Mouse (Mus musculus) left cerebral cortex, adult 8-10 months (tissue): ENCODE measurements around the gene Capn5. TPM values are rescaled to one million over a fixed set of nuclear protein-coding genes. Genes with fewer than 3 reads are reported as not detected.

ENCODE experiments used
- DNase-seq, 2 experiments: peaks; one replicate each; pipeline ENCODE4 v3.0.0; 2022; ENCODE audit warnings: low spot score in 2 of 2
- total RNA-seq, 4 experiments: library from RNA; stranded (reverse); gene quantifications; 2 replicates each; pipeline ENCODE4 v1.2.4; 2022

The Capn5 gene
- total RNA-seq, 4 experiments from 2014 or later = 30.8 to 35.2 (median 31.7) TPM

GRCm38 (mm10) chr7:98148721-98149407 is 29.2 kb downstream of the Capn5 start:
- DNase-seq = no peak

- no peak for DNase-seq
These were observed 30.3 kb downstream of the Capn5 start for GRCm38 (mm10) chr7:98147766-98148165.

- no peak for DNase-seq
These were observed 31.6 kb downstream of the Capn5 start for GRCm38 (mm10) chr7:98146447-98146845.

GRCm38 (mm10) chr7:98145842-98146446 is 32.1 kb downstream of the Capn5 start:
- no peak for DNase-seq

- DNase-seq = no peak
These were observed 32.7 kb downstream of the Capn5 start, which contains the start of gene Omp for GRCm38 (mm10) chr7:98145402-98145801. TSS of gene Omp (minus strand) at chr7:98145502.

GRCm38 (mm10) chr7:98142648-98143047 is 35.4 kb downstream of the Capn5 start:
- no peak for DNase-seq

- no peak for DNase-seq
These were observed 35.8 kb downstream of the Capn5 start for GRCm38 (mm10) chr7:98142247-98142646.

GRCm38 (mm10) chr7:98141206-98141605 is 36.9 kb downstream of the Capn5 start:
- no peak for DNase-seq

- DNase-seq = no peak
These were observed 37.5 kb downstream of the Capn5 start for GRCm38 (mm10) chr7:98140597-98140996.

GRCm38 (mm10) chr7:98139216-98139615 is 38.9 kb downstream of the Capn5 start:
- DNase-seq = no peak

- no peak for DNase-seq
These were observed 40.1 kb downstream of the Capn5 start for GRCm38 (mm10) chr7:98137995-98138394.

GRCm38 (mm10) chr7:98137583-98137982 is 40.5 kb downstream of the Capn5 start:
- DNase-seq = no peak

GRCm38 (mm10) chr7:98131751-98132150 is 46.3 kb downstream of the Capn5 start:
- no peak for DNase-seq

- DNase-seq = no peak
These were observed 52.6 kb downstream of the Capn5 start for GRCm38 (mm10) chr7:98125473-98125872.

- no peak for DNase-seq
These were observed 53.4 kb downstream of the Capn5 start for GRCm38 (mm10) chr7:98124701-98125100.

GRCm38 (mm10) chr7:98121673-98122072 is 56.4 kb downstream of the Capn5 start:
- DNase-seq = no peak

- no peak for DNase-seq
These were observed 56.8 kb downstream of the Capn5 start for GRCm38 (mm10) chr7:98121241-98121640.

- peak in 1 of 2 experiments; percentile 59 for DNase-seq
These were observed 57.7 kb downstream of the Capn5 start for GRCm38 (mm10) chr7:98120325-98120724.

- no peak for DNase-seq
These were observed 58.2 kb downstream of the Capn5 start for GRCm38 (mm10) chr7:98119961-98120232.

GRCm38 (mm10) chr7:98119179-98119960 is 58.7 kb downstream of the Capn5 start, which contains the start of gene Myo7a:
TSS of gene Myo7a (minus strand) at chr7:98119524.
- DNase-seq = no peak

- no peak for DNase-seq
These were observed 60.9 kb downstream of the Capn5 start for GRCm38 (mm10) chr7:98117012-98117660.

- DNase-seq = no peak
These were observed 63.4 kb downstream of the Capn5 start for GRCm38 (mm10) chr7:98114656-98115055.
